In genomic region chr3:120591183-120591582, GRCm38 (mm10) we compare ENCODE assay signal across 24 mouse cellular contexts.
"Had no signal": no experiment of that assay in that cellular context is flagged by ENCODE, and none has a peak within 500 bp of the region (broad histone marks: within the 10 kb centered on the region; RNA-seq: fewer than 3 reads in every experiment).

No protein-coding gene starts in this region.

- DNase-seq: gastrocnemius, postnatal 14 days; gastrocnemius, postnatal 36 days; heart, adult 11 months; heart, adult 2 months; heart, postnatal 14 days; heart, postnatal 36 days; kidney, adult 18-20 months; kidney, adult 8-10 months; kidney, postnatal 10 days; kidney, postnatal 25 days; kidney, postnatal 4 days; liver; liver, embryonic 13.5 days had no signal

- H3K9ac ChIP-seq: heart, embryonic 13.5 days; heart, embryonic 15.5 days; hindbrain, embryonic 12.5 days; hindbrain, embryonic 14.5 days; liver, embryonic 13.5 days; liver, embryonic 15.5 days had no signal

- ATAC-seq: hindbrain, embryonic 16.5 days; intestine, postnatal 0 days had no signal

- H3K4me3 ChIP-seq: heart, adult 2 months; heart, embryonic 13.5 days; heart, embryonic 15.5 days; hindbrain, embryonic 12.5 days; layer of hippocampus, adult 2 months; left cerebral cortex, adult 2 months; liver, embryonic 13.5 days; liver, embryonic 15.5 days had no signal

- H3K36me3 ChIP-seq: heart, embryonic 13.5 days; heart, embryonic 15.5 days; hindbrain, embryonic 12.5 days; liver, embryonic 13.5 days; liver, embryonic 15.5 days had no signal

- H3K27me3 ChIP-seq: heart, embryonic 13.5 days; heart, embryonic 15.5 days; hindbrain, embryonic 12.5 days; liver, embryonic 13.5 days; liver, embryonic 15.5 days had no signal

- H3K4me1 ChIP-seq: heart, embryonic 13.5 days; heart, embryonic 15.5 days; hindbrain, embryonic 12.5 days; liver, embryonic 13.5 days; liver, embryonic 15.5 days had no signal

- H3K9me3 ChIP-seq: heart, embryonic 13.5 days; heart, embryonic 15.5 days; hindbrain, embryonic 12.5 days; liver, embryonic 15.5 days had no signal

- H3K27ac ChIP-seq: heart, adult 2 months; heart, embryonic 13.5 days; heart, embryonic 15.5 days; hindbrain, embryonic 12.5 days; hindbrain, embryonic 14.5 days; layer of hippocampus, adult 2 months; left cerebral cortex, adult 2 months; liver, embryonic 13.5 days; liver, embryonic 15.5 days had no signal

- H3K4me2 ChIP-seq: heart, embryonic 11.5 days; heart, embryonic 13.5 days; heart, embryonic 15.5 days; hindbrain, embryonic 12.5 days; hindbrain, embryonic 14.5 days; liver, embryonic 11.5 days; liver, embryonic 13.5 days; liver, embryonic 15.5 days had no signal
